Mouse (Mus musculus) cerebellum, adult 2 months (tissue): ENCODE data around the gene Ybx2.

Experiments
- CTCF ChIP-seq: fragments of 200-500 bp; IDR thresholded peaks from 2 replicates; pipeline ENCODE4 v1.5.1; 2011; ENCODE audit warnings: low read depth, mild to moderate bottlenecking, control low read depth, low read length, moderate library complexity, borderline replicate concordance; ENCODE audit not compliant: insufficient read depth
- POLR2A ChIP-seq: fragments of 200-500 bp; IDR thresholded peaks from 2 replicates; pipeline ENCODE4 v1.6.1; 2011; ENCODE audit warnings: low read length, control low read depth, borderline replicate concordance; ENCODE audit not compliant: insufficient read depth

GRCm38 (mm10) chr11:69965271-69966005 is 29.8 kb downstream of the Ybx2 start:
- TF ChIP-seq CTCF (no peak), POLR2A (no peak)
